8 mouse cellular contexts compared by ENCODE assay signal in the genomic region with DNA sequence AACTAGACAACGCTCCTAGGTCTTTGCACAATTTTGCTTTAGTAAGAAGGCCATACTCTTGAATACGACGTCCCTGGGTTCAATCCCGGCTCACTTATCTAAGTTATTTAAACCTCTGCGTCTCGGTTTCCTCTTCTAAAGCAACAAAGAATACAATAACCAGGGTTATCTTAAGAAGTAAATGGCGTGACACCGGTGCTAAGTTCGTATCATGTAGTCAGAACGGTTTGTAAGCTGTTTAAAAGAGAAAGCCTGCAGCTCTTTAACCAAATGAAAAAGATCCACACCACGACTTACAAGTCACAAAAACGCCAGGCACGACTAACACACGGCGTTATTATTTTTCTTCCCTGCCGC. TPM values are rescaled to one million over a fixed set of nuclear protein-coding genes. Genes with fewer than 3 reads are reported as not detected.
DNase-seq lines count a peak whose midpoint lies in the region; ATAC-seq and TF ChIP-seq lines count a peak whose summit lies in the region.

No protein-coding gene starts in this region.

- H3K36me3 ChIP-seq in embryonic facial prominence, embryonic 12.5 days: no peaks in the 10 kb centered on the region
- no peaks in the 10 kb centered on the region for H3K36me3 ChIP-seq in limb, embryonic 11.5 days (ENCODE audit: control insufficient read depth, insufficient read depth, low read length)
- H3K36me3 ChIP-seq in splenic B cell, adult 2 months (ENCODE audit: control insufficient read depth, insufficient read depth, low read length, poor library complexity, severe bottlenecking): no peaks in the 10 kb centered on the region

- TF ChIP-seq CTCF in gastrocnemius, adult 2 months (IDR thresholded peaks at IDR 0.05): no peak

- DNase-seq in gastrocnemius, adult 2 months: no peak
- no peak for DNase-seq in gastrocnemius, adult 18-20 months (ENCODE audit: low spot score)
- DNase-seq in 3134 (ENCODE audit: extremely low read depth, insufficient read length, low spot score): peak; percentile 31
- peak; percentile 40 for DNase-seq in limb, embryonic 11.5 days (ENCODE audit: low spot score)
- DNase-seq in splenic B cell, adult 2 months (ENCODE audit: low read depth, low spot score): peak; percentile 24
- no peak for DNase-seq in spleen, postnatal 36 days (ENCODE audit: low spot score in 2 of 2)
- no peak for DNase-seq in urinary bladder, postnatal 25 days (ENCODE audit: low spot score)

- H3K9me3 ChIP-seq in embryonic facial prominence, embryonic 12.5 days: no peaks in the 10 kb centered on the region
- H3K9me3 ChIP-seq in limb, embryonic 11.5 days (ENCODE audit: control insufficient read depth, low read length): no peaks in the 10 kb centered on the region

- peak overlapping the region; percentile 100 for H3K27ac ChIP-seq in gastrocnemius, adult 2 months
- peak overlapping the region; percentile 99 for H3K27ac ChIP-seq in embryonic facial prominence, embryonic 12.5 days
- peak overlapping the region; percentile 96; the same call in 1 of the 2 replicates for H3K27ac ChIP-seq in limb, embryonic 11.5 days (replicated peaks; ENCODE audit: low read depth, low read length)

- H3K27me3 ChIP-seq in embryonic facial prominence, embryonic 12.5 days: no peaks in the 10 kb centered on the region
- H3K27me3 ChIP-seq in limb, embryonic 11.5 days (ENCODE audit: control insufficient read depth, insufficient read depth, low read length): no peaks in the 10 kb centered on the region
- H3K27me3 ChIP-seq in splenic B cell, adult 2 months (ENCODE audit: control insufficient read depth, insufficient read depth, low read length, poor library complexity, severe bottlenecking): no peaks in the 10 kb centered on the region

- ATAC-seq in embryonic facial prominence, embryonic 12.5 days (ENCODE audit: insufficient number of reproducible peaks, insufficient read depth, low FRiP score, low TSS enrichment): no peak
- no peak for ATAC-seq in limb, embryonic 11.5 days (ENCODE audit: insufficient number of reproducible peaks, low FRiP score, low TSS enrichment, low read depth)

- peak overlapping the region; percentile 58 for H3K4me2 ChIP-seq in embryonic facial prominence, embryonic 12.5 days (replicated peaks)
- peak overlapping the region; percentile 64 for H3K4me2 ChIP-seq in limb, embryonic 11.5 days (ENCODE audit: low read depth, severe bottlenecking)

- H3K9ac ChIP-seq in embryonic facial prominence, embryonic 12.5 days: peak overlapping the region; percentile 99
- H3K9ac ChIP-seq in limb, embryonic 11.5 days (ENCODE audit: low read length): peak overlapping the region; percentile 99

- H3K4me1 ChIP-seq in embryonic facial prominence, embryonic 12.5 days: peaks cover 33% of the 10 kb centered on the region
- peaks cover 6% of the 10 kb centered on the region; the same call in 1 of the 2 replicates for H3K4me1 ChIP-seq in limb, embryonic 11.5 days (ENCODE audit: control insufficient read depth, insufficient read depth, low read length)

- WGBS in embryonic facial prominence, embryonic 12.5 days: under 1% methylated on average over 16 of the region's 16 CpGs
- WGBS in limb, embryonic 11.5 days: under 1% methylated on average over 16 of the region's 16 CpGs

- peak overlapping the region; percentile 79 for H3K4me3 ChIP-seq in gastrocnemius, adult 2 months
- H3K4me3 ChIP-seq in embryonic facial prominence, embryonic 12.5 days: peak overlapping the region; percentile 85
- H3K4me3 ChIP-seq in limb, embryonic 11.5 days (ENCODE audit: low read depth, low read length): peak overlapping the region; percentile 90

- intact Hi-C loops in gastrocnemius, adult 2 months (cut with DNase I): loop anchor here (5.0 kb wide), 2 partner anchors 34 to 46 kb away; no protein-coding TSS in a partner anchor

RNA-seq across cellular contexts. Expression of gene Bmpr1a, which starts 1.7 kb away (rescaled TPM):
- total RNA-seq in gastrocnemius, adult 2 months (2021): 10 to 100 TPM; 49.4 to 54.1 TPM
- total RNA-seq in gastrocnemius, adult 18-20 months (2021): 10 to 100 TPM; 46.3 to 47.4 TPM
- 71.4 TPM in 2 replicates for polyA plus RNA-seq in embryonic facial prominence, embryonic 12.5 days (2016; fragmentation: Nextera tagmentation; extraction: Ambion mirVana)
- polyA plus RNA-seq in limb, embryonic 11.5 days (2014; fragmentation: Nextera tagmentation; extraction: Ambion mirVana): 67.2 and 74.5 TPM in 2 replicates

RNA-seq across cellular contexts. Expression of gene 9230112D13Rik, which starts 21.2 kb away (rescaled TPM):
- not detected for total RNA-seq in gastrocnemius, adult 2 months (2021)
- not detected for total RNA-seq in gastrocnemius, adult 18-20 months (2021)
- not detected in 2 replicates for polyA plus RNA-seq in embryonic facial prominence, embryonic 12.5 days (2016; fragmentation: Nextera tagmentation; extraction: Ambion mirVana)
- not detected in 2 replicates for polyA plus RNA-seq in limb, embryonic 11.5 days (2014; fragmentation: Nextera tagmentation; extraction: Ambion mirVana)

Comparison
In these comparisons a context has a peak if more than half of its experiments do, and no peak if none do; other contexts are left out.
1. DNase-seq: peak in 3134 (single experiment), limb, embryonic 11.5 days (single experiment) and splenic B cell, adult 2 months (single experiment); none in gastrocnemius, adult 2 months (single experiment), gastrocnemius, adult 18-20 months (single experiment), spleen, postnatal 36 days (0 of 2) and urinary bladder, postnatal 25 days (single experiment).
2. Peak in every context shown above with its lines, with median percentiles within 50 percentile points of each other: H3K27ac ChIP-seq and H3K4me3 ChIP-seq.